Mouse (Mus musculus) adrenal gland, adult 18-20 months (tissue): ENCODE measurements around the gene Zfp711. TPM values are rescaled to one million over a fixed set of nuclear protein-coding genes. Genes with fewer than 3 reads are reported as not detected.

Experiments used
- DNase-seq, 2 experiments: peaks; one replicate each; pipeline ENCODE4 v3.0.0; 2021 to 2022; ENCODE audit warnings: low spot score in 2 of 2
- long read RNA-seq, 2 experiments: library from polyadenylated mRNA; stranded (forward); transcript quantifications; one replicate each; pipeline ENCODE4 v2.0.0; 2021
- total RNA-seq, 2 experiments: library from RNA; stranded (reverse); gene quantifications; 1 replicate in 1 of 2; 2 replicates in 1 of 2; pipeline ENCODE4 v1.2.3; 2021

Zfp711 gene
- total RNA-seq, result under 1 TPM; 0.36 to 0.42 TPM
- long read RNA-seq, experiment 1, result 0 reads
- long read RNA-seq, experiment 2, result 0 reads

GRCm38 (mm10) chrX:112600511-112601305 is at the start of gene Zfp711:
Gene Zfp711 (plus strand): TSS chrX:112600526.
- peak; percentile 7 to 16 for DNase-seq

DNA sequence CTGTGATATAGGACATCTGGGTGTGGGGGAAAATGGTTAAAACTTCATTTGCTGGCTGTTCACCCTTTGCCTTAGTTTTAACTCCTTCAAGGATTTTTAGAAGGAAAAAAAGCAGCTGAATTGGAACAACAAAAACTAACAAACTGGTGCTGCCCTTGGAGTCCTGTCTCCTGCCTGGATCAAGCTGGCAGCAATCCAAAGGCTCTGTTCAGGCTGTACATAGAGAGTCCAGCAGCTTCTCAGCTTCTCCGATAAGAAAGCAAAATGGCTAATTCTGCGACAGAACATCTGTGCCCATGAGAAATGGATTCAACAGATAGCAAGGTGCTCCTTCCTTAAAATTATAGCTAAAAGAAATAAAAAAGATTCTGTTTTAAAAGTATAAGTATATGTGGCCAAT is 32.6 kb upstream of the Zfp711 start:
- DNase-seq, result no peak

GRCm38 (mm10) chrX:112601306-112602120 is 1.2 kb downstream of the Zfp711 start:
- DNase-seq, result peak in 1 of 2 experiments; percentile 15

- DNase-seq, result no peak
Observed at GRCm38 (mm10) chrX:112675525-112675924, 75.2 kb downstream of the Zfp711 start.

- DNase-seq, result no peak
Observed at GRCm38 (mm10) chrX:112680605-112681004, 80.3 kb downstream of the Zfp711 start.

Other genes with a start within 250 kb of the Zfp711 start
- not detected for gene Satl1, start 193.7 kb upstream of the Zfp711 start, total RNA-seq
- gene 2010106E10Rik, start 105.3 kb upstream of the Zfp711 start, total RNA-seq, result not detected
- not detected for gene Pof1b, start 98.1 kb downstream of the Zfp711 start, total RNA-seq